Mouse (Mus musculus) midbrain, embryonic 11.5 days (tissue): ENCODE measurements around the gene Rxfp3. TPM values are rescaled to one million over a fixed set of nuclear protein-coding genes. Genes with fewer than 3 reads are reported as not detected.
"Not testable (repeated sequence)": the region's sequence is repeated elsewhere in the genome, so short reads cannot be mapped to it uniquely, and the experiment has no call there.

ENCODE experiments used
- ATAC-seq: fragments of 200-750 bp; cut with Nextera tagmentation; 2 replicates; pipeline ENCODE4 v1.8.0; 2017; ENCODE audit warnings: moderate TSS enrichment, moderate library complexity; ENCODE audit not compliant: low FRiP score
- DNase-seq: peaks from one replicate; pipeline ENCODE4 v3.0.0; 2015; ENCODE audit warnings: low spot score; ENCODE audit errors: missing footprints
- H3K27ac ChIP-seq: fragments of 300-500 bp; sonication (generic); 2 replicates; pipeline ENCODE4 v1.5.1; 2014; ENCODE audit warnings: low read depth, low read length
- H3K27me3 ChIP-seq: fragments of 300-500 bp; sonication (generic); 2 replicates; pipeline ENCODE4 v1.6.1; 2014; ENCODE audit warnings: mild to moderate bottlenecking, low read length, moderate library complexity, mixed read lengths; ENCODE audit not compliant: control insufficient read depth, insufficient read depth
- H3K36me3 ChIP-seq: fragments of 300-500 bp; sonication (generic); 2 replicates; pipeline ENCODE4 v1.6.1; 2014; ENCODE audit warnings: mild to moderate bottlenecking, low read length, moderate library complexity, mixed read lengths; ENCODE audit not compliant: control insufficient read depth, insufficient read depth
- H3K4me1 ChIP-seq: fragments of 300-500 bp; sonication (generic); 2 replicates; pipeline ENCODE4 v1.6.1; 2014; ENCODE audit warnings: low read length; ENCODE audit not compliant: control insufficient read depth, insufficient read depth
- H3K4me2 ChIP-seq: fragments of 300-500 bp; sonication (generic); 2 replicates; pipeline ENCODE4 v1.6.1; 2014; ENCODE audit warnings: mild to moderate bottlenecking, moderate library complexity
- H3K4me3 ChIP-seq: fragments of 300-500 bp; sonication (generic); 2 replicates; pipeline ENCODE4 v1.5.1; 2014; ENCODE audit warnings: low read depth, low read length
- H3K9ac ChIP-seq: fragments of 300-500 bp; sonication (generic); 2 replicates; pipeline ENCODE4 v1.6.1; 2014; ENCODE audit warnings: low read length
- H3K9me3 ChIP-seq: fragments of 300-500 bp; sonication (generic); 2 replicates; pipeline ENCODE4 v1.6.1; 2016; ENCODE audit warnings: low read length; ENCODE audit not compliant: control insufficient read depth
- WGBS: fragments of 180-500 bp; shearing (Covaris S2); extraction: QIAGEN DNeasy Blood & Tissue Kit; methylation state at CpG from one replicate; pipeline ENCODE4 v1.1.7; 2014; 5-methylcytosine and 5-hydroxymethylcytosine counted together
- polyA plus RNA-seq: library from polyadenylated mRNA; unstranded; fragments of >200 nt; fragmentation: Nextera tagmentation; extraction: Ambion mirVana; gene quantifications from 2 replicates; pipeline ENCODE4 v1.2.1, GENCODE M21; 2014

Rxfp3 gene
- polyA plus RNA-seq, 1 experiment from 2014 or later = 1.4 TPM

GRCm38 (mm10) chr15:11010976-11011548 is 26.7 kb downstream of the Rxfp3 start:
- 92% methylated on average over 11 of the region's 11 CpGs for WGBS
- Histone ChIP-seq H3K4me2 (no peak overlapping the region), H3K9ac (no peak overlapping the region), H3K9me3 (no peaks in the 10 kb centered on the region), H3K4me1 (no peaks in the 10 kb centered on the region), H3K36me3 (no peaks in the 10 kb centered on the region), H3K27ac (no peak overlapping the region), H3K27me3 (no peaks in the 10 kb centered on the region), H3K4me3 (no peak overlapping the region)
- ATAC-seq = no peak
- DNase-seq = no peak

- H3K9ac ChIP-seq = no peak overlapping the region
- no peaks in the 10 kb centered on the region for H3K27me3 ChIP-seq
- H3K4me3 ChIP-seq = no peak overlapping the region
- 19% methylated on average over 5 of the region's 5 CpGs for WGBS
- H3K4me1 ChIP-seq = no peaks in the 10 kb centered on the region
- ATAC-seq (no peak), DNase-seq (no peak)
- H3K36me3 ChIP-seq = no peaks in the 10 kb centered on the region
- H3K4me2 ChIP-seq = no peak overlapping the region
- H3K27ac ChIP-seq = no peak overlapping the region
- no peaks in the 10 kb centered on the region for H3K9me3 ChIP-seq
Measured at GRCm38 (mm10) chr15:11008756-11009155, 29.0 kb downstream of the Rxfp3 start.

- Histone ChIP-seq H3K27ac (no peak overlapping the region), H3K36me3 (no peaks in the 10 kb centered on the region), H3K4me3 (no peak overlapping the region), H3K4me1 (no peaks in the 10 kb centered on the region), H3K27me3 (no peaks in the 10 kb centered on the region), H3K9ac (no peak overlapping the region), H3K9me3 (no peaks in the 10 kb centered on the region), H3K4me2 (no peak overlapping the region)
- WGBS = 87% methylated on average over 6 of the region's 6 CpGs
- DNase-seq (no peak), ATAC-seq (no peak)
Measured at GRCm38 (mm10) chr15:11004646-11005045, 33.1 kb downstream of the Rxfp3 start.

GRCm38 (mm10) chr15:11003791-11004190 is 34.0 kb downstream of the Rxfp3 start:
- DNase-seq (no peak), ATAC-seq (no peak)
- Histone ChIP-seq H3K4me2 (no peak overlapping the region), H3K27me3 (no peaks in the 10 kb centered on the region), H3K4me1 (no peaks in the 10 kb centered on the region), H3K9me3 (no peaks in the 10 kb centered on the region), H3K27ac (no peak overlapping the region), H3K9ac (no peak overlapping the region), H3K36me3 (no peaks in the 10 kb centered on the region), H3K4me3 (no peak overlapping the region)
- WGBS = 84% methylated on average over 4 of the region's 4 CpGs

GRCm38 (mm10) chr15:11000421-11000820 is 37.4 kb downstream of the Rxfp3 start, which contains the start of gene Slc45a2:
Gene Slc45a2 (plus strand): TSS chr15:11000721.
- no peaks in the 10 kb centered on the region for H3K27me3 ChIP-seq
- H3K9ac ChIP-seq = no peak within 1 kb of the TSS
- no peaks in the 10 kb centered on the region for H3K36me3 ChIP-seq
- WGBS = 48% methylated on average over 7 of the region's 7 CpGs
- H3K4me3 ChIP-seq = no peak within 1 kb of the TSS
- no peak within 1 kb of the TSS for H3K4me2 ChIP-seq
- no peaks in the 10 kb centered on the region for H3K9me3 ChIP-seq
- H3K27ac ChIP-seq = no peak within 1 kb of the TSS
- ATAC-seq (no peak), DNase-seq (no peak)
- no peaks in the 10 kb centered on the region for H3K4me1 ChIP-seq

- Histone ChIP-seq H3K4me2 (no peak overlapping the region), H3K9me3 (no peaks in the 10 kb centered on the region), H3K27ac (no peak overlapping the region), H3K4me1 (no peaks in the 10 kb centered on the region), H3K9ac (no peak overlapping the region), H3K36me3 (no peaks in the 10 kb centered on the region), H3K27me3 (no peaks in the 10 kb centered on the region), H3K4me3 (no peak overlapping the region)
- ATAC-seq = 0 out of 2 replicates have a peak, but pooled peaks have one; percentile 30
- WGBS = 60% methylated on average over 5 of the region's 5 CpGs
- DNase-seq = no peak
Measured at GRCm38 (mm10) chr15:10999832-11000231, 38.0 kb downstream of the Rxfp3 start.

GRCm38 (mm10) chr15:10991566-10991965 is 46.2 kb downstream of the Rxfp3 start:
- 91% methylated on average over 1 of the region's 1 CpGs for WGBS
- DNase-seq (no peak), ATAC-seq (no peak)
- H3K36me3 ChIP-seq = no peaks in the 10 kb centered on the region
- no peak overlapping the region for H3K9ac ChIP-seq
- no peak overlapping the region for H3K27ac ChIP-seq
- H3K27me3 ChIP-seq = no peaks in the 10 kb centered on the region
- no peaks in the 10 kb centered on the region for H3K9me3 ChIP-seq
- no peak overlapping the region for H3K4me2 ChIP-seq
- no peak overlapping the region for H3K4me3 ChIP-seq
- no peaks in the 10 kb centered on the region for H3K4me1 ChIP-seq

GRCm38 (mm10) chr15:10990411-10990810 is 47.4 kb downstream of the Rxfp3 start:
- 56% methylated on average over 2 of the region's 2 CpGs for WGBS
- ATAC-seq (no peak), DNase-seq (no peak)
- H3K9me3 ChIP-seq = no peaks in the 10 kb centered on the region
- no peaks in the 10 kb centered on the region for H3K27me3 ChIP-seq
- H3K4me3 ChIP-seq = no peak overlapping the region
- H3K4me2 ChIP-seq = no peak overlapping the region
- no peaks in the 10 kb centered on the region for H3K36me3 ChIP-seq
- H3K27ac ChIP-seq = no peak overlapping the region
- no peaks in the 10 kb centered on the region for H3K4me1 ChIP-seq
- no peak overlapping the region for H3K9ac ChIP-seq

GRCm38 (mm10) chr15:10986477-10986876 is 51.3 kb downstream of the Rxfp3 start:
- H3K27ac ChIP-seq, DNase-seq, H3K4me1 ChIP-seq, ATAC-seq, H3K4me2 ChIP-seq, H3K4me3 ChIP-seq, H3K9me3 ChIP-seq, H3K9ac ChIP-seq, H3K27me3 ChIP-seq, H3K36me3 ChIP-seq: not testable (repeated sequence)
- WGBS = 86% methylated on average over 2 of the region's 2 CpGs
